25 mouse cellular contexts compared by ENCODE assay signal in the genomic region with DNA sequence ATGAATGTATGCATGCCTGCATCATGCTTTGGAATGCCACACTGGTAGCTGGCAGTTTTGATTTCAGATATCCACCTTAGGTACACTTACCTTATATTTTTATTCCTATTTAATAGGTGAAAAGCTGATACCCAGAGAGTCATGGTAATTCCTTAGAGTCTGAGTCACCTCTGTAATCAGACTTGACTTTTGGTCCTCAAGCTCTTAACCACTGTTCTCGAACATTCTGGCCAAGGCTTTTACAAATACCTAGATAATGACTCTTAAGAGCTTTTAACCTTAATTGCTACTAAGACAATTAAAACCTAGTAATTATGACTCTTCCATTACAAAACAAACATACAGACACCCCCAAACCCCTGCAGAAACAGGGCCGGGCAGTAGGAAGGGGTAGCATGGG. TPM values are rescaled to one million over a fixed set of nuclear protein-coding genes. Genes with fewer than 3 reads are reported as not detected.
DNase-seq lines count a peak whose midpoint lies in the region; ATAC-seq and TF ChIP-seq lines count a peak whose summit lies in the region.
"Had no signal": no experiment of that assay in that cellular context is flagged by ENCODE, and none has a peak within 500 bp of the region (broad histone marks: within the 10 kb centered on the region; RNA-seq: fewer than 3 reads in every experiment).

No protein-coding gene starts in this region.

- peaks cover 8% of the 10 kb centered on the region; the same call in 1 of the 2 replicates for H3K4me1 ChIP-seq in heart, postnatal 0 days (ENCODE audit: control insufficient read depth, insufficient read depth)
- H3K4me1 ChIP-seq in heart, adult 2 months (ENCODE audit: control insufficient read depth, insufficient read depth, low read length): no peaks in the 10 kb centered on the region
- peaks cover 4% of the 10 kb centered on the region; the same call in 1 of the 2 replicates for H3K4me1 ChIP-seq in thymus, adult 2 months (replicated peaks; ENCODE audit: control insufficient read depth, insufficient read depth, low read length)
- H3K4me1 ChIP-seq: embryonic facial prominence, embryonic 15.5 days; forebrain, embryonic 15.5 days; hindbrain, embryonic 12.5 days had no signal

- H3K4me3 ChIP-seq in heart, postnatal 0 days (ENCODE audit: low read depth, low read length): no peak overlapping the region
- H3K4me3 ChIP-seq in heart, adult 2 months: no peak overlapping the region
- no peak overlapping the region for H3K4me3 ChIP-seq in thymus, adult 2 months (ENCODE audit: control insufficient read depth, insufficient read depth, low read length)
- H3K4me3 ChIP-seq: embryonic facial prominence, embryonic 15.5 days; erythroblast, embryonic 14.5 days; forebrain, embryonic 10.5 days; forebrain, embryonic 15.5 days; heart, embryonic 15.5 days; hindbrain, embryonic 12.5 days had no signal

- WGBS in heart, postnatal 0 days: 65% methylated on average over 2 of the region's 2 CpGs
- 70% methylated on average over 2 of the region's 2 CpGs for WGBS in heart, adult 2 months
- WGBS in thymus, adult 2 months: 93% methylated on average over 2 of the region's 2 CpGs

- intact Hi-C loops in heart, adult 2 months (cut with DNase I): no loop called here

- TF ChIP-seq EP300 in heart, postnatal 0 days (IDR thresholded peaks at IDR 0.05; ENCODE audit: low read depth): no peak
- TF ChIP-seq EP300 in heart, adult 2 months (IDR thresholded peaks at IDR 0.05; ENCODE audit: insufficient read depth, low read depth, low read length): no peak

- no peak overlapping the region for H3K9ac ChIP-seq in heart, postnatal 0 days (replicated peaks; ENCODE audit: low read depth, low read length)
- no peak overlapping the region for H3K9ac ChIP-seq in heart, adult 2 months (ENCODE audit: low read depth, low read length)
- H3K9ac ChIP-seq: embryonic facial prominence, embryonic 15.5 days; forebrain, embryonic 15.5 days; heart, embryonic 15.5 days; hindbrain, embryonic 12.5 days had no signal

- no peaks in the 10 kb centered on the region for H3K27me3 ChIP-seq in heart, postnatal 0 days (ENCODE audit: control insufficient read depth, insufficient read depth, low read length)
- no peaks in the 10 kb centered on the region for H3K27me3 ChIP-seq in heart, adult 2 months (ENCODE audit: control insufficient read depth, insufficient read depth, low read length)
- no peaks in the 10 kb centered on the region for H3K27me3 ChIP-seq in thymus, adult 2 months (ENCODE audit: control insufficient read depth, insufficient read depth, low read length)
- H3K27me3 ChIP-seq: CH12.LX; embryonic facial prominence, embryonic 15.5 days; forebrain, embryonic 15.5 days; heart, embryonic 15.5 days; hindbrain, embryonic 12.5 days; Patski had no signal

- peak overlapping the region; percentile 46 for H3K27ac ChIP-seq in heart, postnatal 0 days (ENCODE audit: low read depth)
- no peak overlapping the region for H3K27ac ChIP-seq in heart, adult 2 months
- no peak overlapping the region for H3K27ac ChIP-seq in thymus, adult 2 months (ENCODE audit: control insufficient read depth, insufficient read depth, low read length)
- H3K27ac ChIP-seq: forebrain, embryonic 10.5 days; forebrain, embryonic 15.5 days; hindbrain, embryonic 12.5 days had no signal

- H3K4me2 ChIP-seq in heart, postnatal 0 days (ENCODE audit: low read depth, low read length): no peak overlapping the region
- H3K4me2 ChIP-seq: embryonic facial prominence, embryonic 15.5 days; forebrain, embryonic 15.5 days; hindbrain, embryonic 12.5 days had no signal

- no peaks in the 10 kb centered on the region for H3K79me2 ChIP-seq in heart, adult 2 months (replicated peaks; ENCODE audit: control insufficient read depth, insufficient read depth, low read length)

- DNase-seq in heart, postnatal 0 days (ENCODE audit: low spot score): no peak
- no peak for DNase-seq in heart, adult 2 months
- DNase-seq in lung, postnatal 25 days (ENCODE audit: low spot score): peak; percentile 56
- DNase-seq in lung, postnatal 4 days: no peak
- DNase-seq in thymus, adult 2 months: no peak
- no peak for DNase-seq in adrenal gland, adult (ENCODE audit: inconsistent age in 2 of 2, low spot score in 1 of 2)
- DNase-seq: adrenal gland, adult 2 months; adrenal gland, postnatal 25 days; cerebellum, adult 11 months; cerebellum, adult 8-10 months; cerebellum, postnatal 14 days; embryo, embryonic 11 days; gastrocnemius, postnatal 10 days had no signal

- no peak for TF ChIP-seq POLR2A in heart, adult 2 months (IDR thresholded peaks at IDR 0.05; ENCODE audit: insufficient read depth, low read depth, low read length)
- no peak for TF ChIP-seq POLR2A in thymus, adult 2 months (IDR thresholded peaks at IDR 0.05; ENCODE audit: control insufficient read depth, extremely low read depth, insufficient read depth, low read length, poor library complexity)

- H3K36me3 ChIP-seq in heart, postnatal 0 days (replicated peaks; ENCODE audit: control insufficient read depth, insufficient read depth, low read length): peaks cover 22% of the 10 kb centered on the region
- H3K36me3 ChIP-seq in heart, adult 2 months (ENCODE audit: control insufficient read depth, insufficient read depth, low read length): peaks cover 9% of the 10 kb centered on the region
- peaks cover 9% of the 10 kb centered on the region; the same call in 1 of the 2 replicates for H3K36me3 ChIP-seq in thymus, adult 2 months (ENCODE audit: control insufficient read depth, insufficient read depth, low read length)

- no peak for TF ChIP-seq CTCF in heart, postnatal 0 days (IDR thresholded peaks at IDR 0.05; ENCODE audit: low read depth)
- TF ChIP-seq CTCF in heart, adult 2 months (IDR thresholded peaks at IDR 0.05): no peak
- TF ChIP-seq CTCF in thymus, adult 2 months (IDR thresholded peaks at IDR 0.05; ENCODE audit: borderline replicate concordance, control insufficient read depth, extremely low read depth, insufficient read depth, low read length, poor library complexity): no peak

- ATAC-seq in heart, postnatal 0 days (ENCODE audit: insufficient read depth, low read depth): no peak
- ATAC-seq in megakaryocyte-erythroid progenitor cell, adult 5-6 weeks (replicated peaks; ENCODE audit: low FRiP score, low TSS enrichment, poor library complexity, severe bottlenecking): 0 out of 2 replicates have a peak, but pooled peaks have one; percentile 10
- ATAC-seq: activated CD4-positive, CD25-positive, alpha-beta regulatory T cell, adult 4 months; forebrain, embryonic 15.5 days; hindbrain, embryonic 16.5 days; inflammation-experienced regulatory T-cells, adult 6 months; Patski had no signal

- H3K9me3 ChIP-seq in heart, postnatal 0 days (replicated peaks; ENCODE audit: control insufficient read depth, low read length): no peaks in the 10 kb centered on the region
- H3K9me3 ChIP-seq: embryonic facial prominence, embryonic 15.5 days; forebrain, embryonic 10.5 days; forebrain, embryonic 15.5 days; heart, embryonic 15.5 days; hindbrain, embryonic 12.5 days had no signal

RNA-seq across cellular contexts. Expression of a gene that starts 51.2 kb away (rescaled TPM):
- 13.9 and 19.2 TPM in 2 replicates for total RNA-seq in heart, postnatal 0 days (2014; rRNA removed; ENCODE audit: low replicate concordance)
- polyA plus RNA-seq in heart, postnatal 0 days (2015; fragmentation: Nextera tagmentation; extraction: Ambion mirVana): 7.8 and 8.6 TPM in 2 replicates
- 10 to 100 TPM; 11.8 to 15.6 TPM for total RNA-seq in heart, adult 2 months (2021)
- polyA plus RNA-seq in heart, adult 2 months (2012; rRNA removed): 11.2 and 19.3 TPM in 2 replicates
- total RNA-seq in megakaryocyte-erythroid progenitor cell, adult 5-6 weeks (2014; fragmentation: Nextera tagmentation): 7.1 and 9.3 TPM in 2 replicates
- 5.5 and 7.3 TPM in 2 replicates for total RNA-seq in megakaryocyte-erythroid progenitor cell, adult 5-6 weeks (2017)
- 50.8 and 51.7 TPM in 2 replicates for polyA plus RNA-seq in thymus, adult 2 months (2012; rRNA removed)
- polyA plus RNA-seq: erythroblast, embryonic 14.5 days had no signal
